Mouse (Mus musculus): ENCODE data around the gene Mob3b. TPM values are rescaled to one million over a fixed set of nuclear protein-coding genes. Genes with fewer than 3 reads are reported as not detected.

The Mob3b gene
- polyA plus RNA-seq, 1 experiment = not detected

- peaks cover 18% of the 10 kb centered on the region for H3K4me1 ChIP-seq (ENCODE audit: control insufficient read depth)
- no peak overlapping the region for H3K4me3 ChIP-seq (replicated peaks)
- H3K27me3 ChIP-seq (ENCODE audit: control insufficient read depth) = no peaks in the 10 kb centered on the region
- TF ChIP-seq GATA1 (IDR thresholded peaks at IDR 0.05; ENCODE audit: low read length) (no peak), TAL1 (IDR thresholded peaks at IDR 0.05; ENCODE audit: low read length) (no peak)
- no peaks in the 10 kb centered on the region for H3K36me3 ChIP-seq (ENCODE audit: control insufficient read depth)
- H3K9me3 ChIP-seq (ENCODE audit: control insufficient read depth, low read length) = no peaks in the 10 kb centered on the region
These were observed 21.5 kb downstream of the Mob3b start for GRCm38 (mm10) chr4:35135806-35136205.

GRCm38 (mm10) chr4:35134846-35135611 is 22.3 kb downstream of the Mob3b start:
- no peaks in the 10 kb centered on the region for H3K27me3 ChIP-seq (ENCODE audit: control insufficient read depth)
- H3K9me3 ChIP-seq (ENCODE audit: control insufficient read depth, low read length) = no peaks in the 10 kb centered on the region
- H3K4me1 ChIP-seq (ENCODE audit: control insufficient read depth) = peaks cover 15% of the 10 kb centered on the region
- no peaks in the 10 kb centered on the region for H3K36me3 ChIP-seq (ENCODE audit: control insufficient read depth)
- TF ChIP-seq GATA1 (IDR thresholded peaks at IDR 0.05; ENCODE audit: low read length) = no peak
- TF ChIP-seq TAL1 (IDR thresholded peaks at IDR 0.05; ENCODE audit: low read length) = no peak
- H3K4me3 ChIP-seq (replicated peaks) = no peak overlapping the region

GRCm38 (mm10) chr4:35133411-35133810 is 23.9 kb downstream of the Mob3b start:
- Histone ChIP-seq H3K27me3 (ENCODE audit: control insufficient read depth) (no peaks in the 10 kb centered on the region), H3K4me1 (ENCODE audit: control insufficient read depth) (peaks cover 15% of the 10 kb centered on the region), H3K9me3 (ENCODE audit: control insufficient read depth, low read length) (no peaks in the 10 kb centered on the region), H3K36me3 (ENCODE audit: control insufficient read depth) (no peaks in the 10 kb centered on the region), H3K4me3 (replicated peaks) (no peak overlapping the region)
- TF ChIP-seq GATA1 (IDR thresholded peaks at IDR 0.05; ENCODE audit: low read length) = no peak
- TF ChIP-seq TAL1 (IDR thresholded peaks at IDR 0.05; ENCODE audit: low read length) = no peak

- peaks cover 5% of the 10 kb centered on the region for H3K4me1 ChIP-seq (ENCODE audit: control insufficient read depth)
- H3K36me3 ChIP-seq (ENCODE audit: control insufficient read depth) = no peaks in the 10 kb centered on the region
- TF ChIP-seq TAL1 (IDR thresholded peaks at IDR 0.05; ENCODE audit: low read length) (no peak), GATA1 (IDR thresholded peaks at IDR 0.05; ENCODE audit: low read length) (no peak)
- no peaks in the 10 kb centered on the region for H3K27me3 ChIP-seq (ENCODE audit: control insufficient read depth)
- no peaks in the 10 kb centered on the region for H3K9me3 ChIP-seq (ENCODE audit: control insufficient read depth, low read length)
- H3K4me3 ChIP-seq (replicated peaks) = no peak overlapping the region
These were observed 25.7 kb downstream of the Mob3b start for GRCm38 (mm10) chr4:35131592-35131991.

GRCm38 (mm10) chr4:35130411-35130948 is 26.8 kb downstream of the Mob3b start:
- Histone ChIP-seq H3K4me3 (replicated peaks) (no peak overlapping the region), H3K9me3 (ENCODE audit: control insufficient read depth, low read length) (no peaks in the 10 kb centered on the region), H3K27me3 (ENCODE audit: control insufficient read depth) (no peaks in the 10 kb centered on the region), H3K36me3 (ENCODE audit: control insufficient read depth) (no peaks in the 10 kb centered on the region), H3K4me1 (ENCODE audit: control insufficient read depth) (no peaks in the 10 kb centered on the region)
- TF ChIP-seq TAL1 (IDR thresholded peaks at IDR 0.05; ENCODE audit: low read length) (no peak), GATA1 (IDR thresholded peaks at IDR 0.05; ENCODE audit: low read length) (no peak)

- no peaks in the 10 kb centered on the region for H3K36me3 ChIP-seq (ENCODE audit: control insufficient read depth)
- H3K4me1 ChIP-seq (ENCODE audit: control insufficient read depth) = no peaks in the 10 kb centered on the region
- TF ChIP-seq TAL1 (IDR thresholded peaks at IDR 0.05; ENCODE audit: low read length) (no peak), GATA1 (IDR thresholded peaks at IDR 0.05; ENCODE audit: low read length) (no peak)
These were observed 29.5 kb downstream of the Mob3b start for GRCm38 (mm10) chr4:35127759-35128158.

GRCm38 (mm10) chr4:35126776-35127175 is 30.5 kb downstream of the Mob3b start:
- H3K36me3 ChIP-seq (ENCODE audit: control insufficient read depth) = no peaks in the 10 kb centered on the region
- no peaks in the 10 kb centered on the region for H3K27me3 ChIP-seq (ENCODE audit: control insufficient read depth)
- TF ChIP-seq TAL1 (IDR thresholded peaks at IDR 0.05; ENCODE audit: low read length) = no peak
- TF ChIP-seq GATA1 (IDR thresholded peaks at IDR 0.05; ENCODE audit: low read length) = no peak
- H3K4me1 ChIP-seq (ENCODE audit: control insufficient read depth) = no peaks in the 10 kb centered on the region
- no peak overlapping the region for H3K4me3 ChIP-seq (replicated peaks)
- H3K9me3 ChIP-seq (ENCODE audit: control insufficient read depth, low read length) = no peaks in the 10 kb centered on the region

More at GRCm38 (mm10) chr4:35127759-35128158, 29.5 kb downstream of the Mob3b start:
- no peak overlapping the region for H3K4me3 ChIP-seq (replicated peaks)
- no peaks in the 10 kb centered on the region for H3K9me3 ChIP-seq (ENCODE audit: control insufficient read depth, low read length)
- no peaks in the 10 kb centered on the region for H3K27me3 ChIP-seq (ENCODE audit: control insufficient read depth)

GRCm38 (mm10) chr4:35125299-35125777 is 31.9 kb downstream of the Mob3b start:
- H3K27me3 ChIP-seq (ENCODE audit: control insufficient read depth) = no peaks in the 10 kb centered on the region
- no peaks in the 10 kb centered on the region for H3K36me3 ChIP-seq (ENCODE audit: control insufficient read depth)
- TF ChIP-seq TAL1 (IDR thresholded peaks at IDR 0.05; ENCODE audit: low read length) (no peak), GATA1 (IDR thresholded peaks at IDR 0.05; ENCODE audit: low read length) (no peak)
- no peaks in the 10 kb centered on the region for H3K9me3 ChIP-seq (ENCODE audit: control insufficient read depth, low read length)
- no peak overlapping the region for H3K4me3 ChIP-seq (replicated peaks)
- H3K4me1 ChIP-seq (ENCODE audit: control insufficient read depth) = no peaks in the 10 kb centered on the region

- Histone ChIP-seq H3K36me3 (ENCODE audit: control insufficient read depth) (no peaks in the 10 kb centered on the region), H3K27me3 (ENCODE audit: control insufficient read depth) (no peaks in the 10 kb centered on the region), H3K4me1 (ENCODE audit: control insufficient read depth) (no peaks in the 10 kb centered on the region), H3K4me3 (replicated peaks) (no peak overlapping the region), H3K9me3 (ENCODE audit: control insufficient read depth, low read length) (no peaks in the 10 kb centered on the region)
- TF ChIP-seq TAL1 (IDR thresholded peaks at IDR 0.05; ENCODE audit: low read length) (no peak), GATA1 (IDR thresholded peaks at IDR 0.05; ENCODE audit: low read length) (no peak)
These were observed 33.3 kb downstream of the Mob3b start for GRCm38 (mm10) chr4:35124027-35124426.

Measured in erythroblast, embryonic 14.5 days (primary cell).